Mouse (Mus musculus) megakaryocyte progenitor cell, adult 5-6 weeks (primary cell): Measurements from ENCODE around the gene Asgr2. TPM values are rescaled to one million over a fixed set of nuclear protein-coding genes. Genes with fewer than 3 reads are reported as not detected.
"Not testable (repeated sequence)": the region's sequence is repeated elsewhere in the genome, so short reads cannot be mapped to it uniquely, and the experiment has no call there.

Experiments used
- ATAC-seq: replicated peaks from 2 replicates; pipeline ENCODE4 v1.8.0; 2016; ENCODE audit warnings: mild to moderate bottlenecking, moderate TSS enrichment, inconsistent platforms; ENCODE audit not compliant: poor library complexity
- total RNA-seq, 2 experiments: library from RNA; stranded (forward) in 1 of 2; stranded (reverse) in 1 of 2; fragments of 157-497, 149-512 nt in 1 of 2; fragments of 200-1000 nt in 1 of 2; gene quantifications; 2 replicates each; pipeline versions ENCODE4 v1.2.3 to v1.2.4; 2015 to 2017

The Asgr2 gene
- total RNA-seq, 2 experiments from 2014 or later = 0.62 TPM; not detected in 1

- no peak for ATAC-seq
Observed at GRCm38 (mm10) chr11:70080803-70081590, 11.4 kb upstream of the Asgr2 start.

GRCm38 (mm10) chr11:70084563-70084962, 7.9 kb upstream of the Asgr2 start:
- peak; percentile 69 for ATAC-seq

DNA sequence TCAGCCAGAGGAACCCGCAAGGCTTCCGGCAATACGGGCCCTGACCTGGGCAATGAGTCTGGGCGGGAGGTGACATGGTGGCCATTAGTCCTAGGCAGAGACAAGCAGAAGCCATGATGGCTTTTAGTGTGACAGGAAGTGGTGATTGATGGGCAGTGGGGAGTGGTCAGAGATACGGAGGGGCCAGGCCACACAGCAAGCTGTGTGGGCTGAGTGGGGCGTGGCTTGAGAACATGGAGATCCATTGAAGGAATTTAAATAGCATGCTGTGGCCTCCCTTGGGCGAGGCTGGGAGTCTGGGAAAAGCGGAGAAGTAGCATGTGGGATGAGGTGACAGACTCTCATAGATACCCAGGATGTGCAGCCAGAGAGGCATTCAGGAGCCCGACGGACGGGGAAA, 5.0 kb downstream of the Asgr2 start:
- ATAC-seq = no peak

- no peak for ATAC-seq
Observed at GRCm38 (mm10) chr11:70099102-70099501, 6.7 kb downstream of the Asgr2 start.

GRCm38 (mm10) chr11:70099809-70100208, 7.4 kb downstream of the Asgr2 start:
- no peak for ATAC-seq

- ATAC-seq = no peak
Observed at GRCm38 (mm10) chr11:70103701-70104315, 11.4 kb downstream of the Asgr2 start.

DNA sequence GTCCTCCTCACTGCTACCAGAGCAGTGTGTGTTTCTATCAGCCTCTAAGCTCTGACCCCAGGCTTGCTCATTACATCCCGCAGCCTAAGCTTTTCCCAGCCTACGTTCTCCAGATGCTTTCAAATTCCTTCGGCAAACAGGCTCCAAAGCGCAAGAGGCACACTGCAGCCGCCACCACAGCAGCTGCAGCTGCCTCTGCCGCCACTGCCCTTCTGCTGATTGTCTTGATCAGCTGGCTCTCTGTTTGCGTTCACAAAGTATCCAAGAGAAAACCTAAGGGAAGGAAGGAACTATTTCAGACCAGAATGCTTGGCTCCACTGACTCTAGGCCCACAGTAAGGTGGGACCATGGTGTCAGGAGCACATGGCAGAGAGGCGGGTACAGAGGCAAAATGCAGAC, 14.6 kb downstream of the Asgr2 start:
- ATAC-seq = no peak

GRCm38 (mm10) chr11:70110146-70110545, 17.7 kb downstream of the Asgr2 start:
- ATAC-seq = peak; percentile 76

DNA sequence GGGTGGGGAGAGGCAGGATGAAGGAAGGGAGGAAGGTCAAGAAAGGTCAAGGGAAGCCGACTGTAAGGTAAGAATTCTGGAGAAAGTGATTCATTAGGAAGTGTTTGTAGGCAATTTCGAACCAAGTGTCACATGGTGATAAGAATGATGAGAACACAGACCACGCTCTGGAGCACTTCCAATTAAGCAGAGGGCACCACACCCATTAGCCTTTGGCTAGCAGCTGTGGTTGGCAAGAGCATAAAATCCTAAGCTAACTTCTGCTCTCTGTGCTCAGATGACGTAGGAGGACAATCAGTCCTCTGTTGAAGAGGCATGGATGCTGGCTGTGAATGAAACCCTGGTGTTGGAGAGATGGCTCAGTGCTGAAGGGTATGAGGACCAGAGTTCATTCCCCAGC, 22.1 kb downstream of the Asgr2 start:
- ATAC-seq = peak; percentile 58

DNA sequence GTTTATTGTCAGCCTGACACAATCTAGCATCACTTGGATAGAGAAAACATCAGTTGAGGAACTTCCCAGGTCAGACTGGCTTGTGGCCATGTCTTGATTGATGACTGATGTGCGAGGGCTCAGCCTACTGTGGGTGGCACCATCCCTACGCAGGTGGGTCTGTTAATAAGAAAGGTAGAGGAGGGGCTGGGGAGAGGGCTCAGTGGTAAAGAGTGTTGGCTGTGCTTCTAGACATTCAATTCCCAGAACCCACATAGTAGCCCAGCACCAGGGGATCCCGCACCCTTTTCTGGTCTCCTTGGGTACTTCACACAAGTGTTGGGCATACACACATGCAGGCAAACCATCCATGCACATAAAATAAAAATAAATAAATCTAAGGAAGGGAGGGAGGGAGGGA, 23.5 kb downstream of the Asgr2 start:
- ATAC-seq = no peak

GRCm38 (mm10) chr11:70129926-70130379, 37.5 kb downstream of the Asgr2 start, which contains the start of gene Mgl2:
TSS of gene Mgl2 (plus strand) at chr11:70130329.
- ATAC-seq = peak; percentile 86

DNA sequence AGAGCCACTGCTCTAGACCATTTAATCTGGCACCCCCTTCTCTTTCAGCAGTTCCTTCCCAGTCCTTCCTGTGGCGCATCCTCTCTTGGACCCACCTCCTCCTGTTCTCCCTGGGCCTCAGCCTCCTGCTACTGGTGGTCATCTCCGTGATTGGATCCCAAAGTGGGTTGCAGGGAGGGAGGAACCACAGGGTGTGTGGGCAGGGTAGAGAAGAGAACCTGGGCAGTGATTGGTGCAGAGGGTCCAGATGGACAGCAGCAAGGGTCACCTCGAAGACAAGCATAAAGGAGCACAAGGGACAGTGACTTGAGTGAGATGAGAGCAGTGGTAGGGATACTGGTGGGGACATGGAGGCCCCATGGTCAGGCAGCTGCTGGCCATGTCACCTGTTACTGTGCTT, 42.6 kb downstream of the Asgr2 start:
- ATAC-seq = not testable (repeated sequence)

DNA sequence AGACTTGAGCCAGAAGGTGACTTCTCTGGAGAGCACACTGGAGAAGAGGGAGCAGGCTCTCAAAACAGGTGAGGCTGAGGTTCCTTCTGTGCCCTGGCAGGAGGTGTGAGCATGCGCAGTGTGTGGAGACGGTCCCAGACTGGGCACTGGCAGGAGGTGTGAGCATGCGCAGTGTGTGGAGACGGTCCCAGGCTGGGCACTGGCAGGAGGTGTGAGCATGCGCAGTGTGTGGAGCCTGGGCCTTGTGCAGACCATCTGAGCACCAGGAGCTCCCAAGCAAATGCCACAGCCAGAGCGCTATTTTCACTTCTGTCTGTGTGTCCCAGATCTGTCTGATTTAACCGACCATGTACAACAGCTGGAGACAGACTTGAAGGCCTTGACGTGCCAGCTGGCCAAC, 43.5 kb downstream of the Asgr2 start:
- not testable (repeated sequence) for ATAC-seq

DNA sequence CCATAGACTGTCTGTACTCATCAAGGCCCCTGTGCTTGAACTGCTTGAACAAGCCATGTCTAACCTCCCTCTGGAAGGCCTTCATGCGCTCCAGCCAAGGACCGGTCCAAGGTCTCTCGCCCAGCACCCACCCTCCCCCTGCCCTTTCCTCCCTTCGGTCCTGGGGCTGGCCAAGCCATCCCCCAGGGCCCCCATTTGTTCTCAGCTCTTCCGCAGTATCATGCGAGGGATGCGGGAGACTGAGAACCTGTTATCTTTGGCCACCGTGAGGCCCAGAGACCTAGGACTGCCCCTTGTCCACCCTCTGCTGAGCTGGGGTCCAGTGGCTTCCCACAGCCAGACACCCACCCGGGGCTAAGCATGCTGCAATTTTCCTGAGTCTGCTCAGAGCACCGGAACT, 46.7 kb downstream of the Asgr2 start:
- ATAC-seq = no peak

GRCm38 (mm10) chr11:70151072-70151471, 58.6 kb downstream of the Asgr2 start:
- peak; percentile 65 for ATAC-seq

Other genes with a start within 250 kb of the Asgr2 start
- gene Plscr3, start 246.3 kb upstream of the Asgr2 start, total RNA-seq (2015) = 60.6 and 62.2 TPM in 2 replicates
- 29.1 and 32.9 TPM in 2 replicates for gene Plscr3, start 246.3 kb upstream of the Asgr2 start, total RNA-seq (2017)
- 0.32 TPM in 1 of 2 replicates, not detected in the other for gene Tnk1, start 233.9 kb upstream of the Asgr2 start, total RNA-seq (2015)
- gene Tnk1, start 233.9 kb upstream of the Asgr2 start, total RNA-seq (2017) = 0.54 TPM in 1 of 2 replicates, not detected in the other
- not detected in 2 replicates for gene Tmem95, start 214.6 kb upstream of the Asgr2 start, total RNA-seq (2015)
- gene Tmem95, start 214.6 kb upstream of the Asgr2 start, total RNA-seq (2017) = not detected in 2 replicates
- 1.1 and 2.3 TPM in 2 replicates for gene Kctd11, start 211.2 kb upstream of the Asgr2 start, total RNA-seq (2015)
- 0.88 and 1.9 TPM in 2 replicates for gene Kctd11, start 211.2 kb upstream of the Asgr2 start, total RNA-seq (2017)
- 23.6 and 24.7 TPM in 2 replicates for gene Acap1, start 197.1 kb upstream of the Asgr2 start, total RNA-seq (2015)
- gene Acap1, start 197.1 kb upstream of the Asgr2 start, total RNA-seq (2017) = 59.2 and 67.5 TPM in 2 replicates
- 1.9 and 3.0 TPM in 2 replicates for gene 2810408A11Rik, start 191.7 kb upstream of the Asgr2 start, total RNA-seq (2015)
- gene 2810408A11Rik, start 191.7 kb upstream of the Asgr2 start, total RNA-seq (2017) = 1.7 and 6.6 TPM in 2 replicates
- 9.5 and 11.0 TPM in 2 replicates for gene Neurl4, start 191.6 kb upstream of the Asgr2 start, total RNA-seq (2015)
- gene Neurl4, start 191.6 kb upstream of the Asgr2 start, total RNA-seq (2017) = 20.2 and 21.6 TPM in 2 replicates
- gene Gps2, start 178.8 kb upstream of the Asgr2 start, total RNA-seq (2015) = 106 and 114 TPM in 2 replicates
- gene Gps2, start 178.8 kb upstream of the Asgr2 start, total RNA-seq (2017) = 46.2 and 56.3 TPM in 2 replicates
- gene Eif5a, start 170.7 kb upstream of the Asgr2 start, total RNA-seq (2015) = 1,355 and 1,412 TPM in 2 replicates
- gene Eif5a, start 170.7 kb upstream of the Asgr2 start, total RNA-seq (2017) = 1,221 and 1,257 TPM in 2 replicates
- 0.32 TPM in 1 of 2 replicates, not detected in the other for gene Ybx2, start 156.8 kb upstream of the Asgr2 start, total RNA-seq (2015)
- not detected in 2 replicates for gene Ybx2, start 156.8 kb upstream of the Asgr2 start, total RNA-seq (2017)
- 0.22 TPM in 1 of 2 replicates, not detected in the other for gene Slc2a4, start 144.5 kb upstream of the Asgr2 start, total RNA-seq (2015)
- gene Slc2a4, start 144.5 kb upstream of the Asgr2 start, total RNA-seq (2017) = not detected in 2 replicates
- gene Cldn7, start 127.9 kb upstream of the Asgr2 start, total RNA-seq (2015) = not detected in 2 replicates
- not detected in 2 replicates for gene Cldn7, start 127.9 kb upstream of the Asgr2 start, total RNA-seq (2017)
- 131 and 135 TPM in 2 replicates for gene Ctdnep1, start 111.5 kb upstream of the Asgr2 start, total RNA-seq (2015)
- 28.7 and 33.7 TPM in 2 replicates for gene Ctdnep1, start 111.5 kb upstream of the Asgr2 start, total RNA-seq (2017)
- gene Elp5, start 110.1 kb upstream of the Asgr2 start, total RNA-seq (2015) = 110 and 129 TPM in 2 replicates
- 57.5 and 66.1 TPM in 2 replicates for gene Elp5, start 110.1 kb upstream of the Asgr2 start, total RNA-seq (2017)
- 387 and 444 TPM in 2 replicates for gene Gabarap, start 101.5 kb upstream of the Asgr2 start, total RNA-seq (2015)
- 242 and 274 TPM in 2 replicates for gene Gabarap, start 101.5 kb upstream of the Asgr2 start, total RNA-seq (2017)
- gene Phf23, start 96.9 kb upstream of the Asgr2 start, total RNA-seq (2015) = 34.5 and 37.9 TPM in 2 replicates
- gene Phf23, start 96.9 kb upstream of the Asgr2 start, total RNA-seq (2017) = 31.7 and 40.0 TPM in 2 replicates
- gene Dvl2, start 92.0 kb upstream of the Asgr2 start, total RNA-seq (2015) = 9.5 and 9.8 TPM in 2 replicates
- 9.5 and 14.7 TPM in 2 replicates for gene Dvl2, start 92.0 kb upstream of the Asgr2 start, total RNA-seq (2017)
- gene Acadvl, start 77.2 kb upstream of the Asgr2 start, total RNA-seq (2015) = 28.7 and 45.7 TPM in 2 replicates
- gene Acadvl, start 77.2 kb upstream of the Asgr2 start, total RNA-seq (2017) = 43.6 and 49.1 TPM in 2 replicates
- 5.8 and 6.7 TPM in 2 replicates for gene Dlg4, start 75.7 kb upstream of the Asgr2 start, total RNA-seq (2015)
- 3.8 and 4.1 TPM in 2 replicates for gene Dlg4, start 75.7 kb upstream of the Asgr2 start, total RNA-seq (2017)
- not detected in 2 replicates for gene Asgr1, start 38.6 kb upstream of the Asgr2 start, total RNA-seq (2015)
- gene Asgr1, start 38.6 kb upstream of the Asgr2 start, total RNA-seq (2017) = not detected in 2 replicates
- 25.7 and 30.7 TPM in 2 replicates for gene Mgl2, start 37.7 kb downstream of the Asgr2 start, total RNA-seq (2015)
- 29.3 and 36.6 TPM in 2 replicates for gene Mgl2, start 37.7 kb downstream of the Asgr2 start, total RNA-seq (2017)
- 4.4 and 6.0 TPM in 2 replicates for gene Clec10a, start 63.6 kb downstream of the Asgr2 start, total RNA-seq (2015)
- 7.4 and 7.5 TPM in 2 replicates for gene Clec10a, start 63.6 kb downstream of the Asgr2 start, total RNA-seq (2017)
- gene Slc16a11, start 120.1 kb downstream of the Asgr2 start, total RNA-seq (2015) = not detected in 2 replicates
- not detected in 2 replicates for gene Slc16a11, start 120.1 kb downstream of the Asgr2 start, total RNA-seq (2017)
- gene Slc16a13, start 128.4 kb downstream of the Asgr2 start, total RNA-seq (2015) = 4.4 and 7.0 TPM in 2 replicates
- gene Slc16a13, start 128.4 kb downstream of the Asgr2 start, total RNA-seq (2017) = 2.5 and 4.6 TPM in 2 replicates
- gene Bcl6b, start 137.2 kb downstream of the Asgr2 start, total RNA-seq (2015) = 0.17 TPM in 1 of 2 replicates, not detected in the other
- not detected in 2 replicates for gene Bcl6b, start 137.2 kb downstream of the Asgr2 start, total RNA-seq (2017)
- gene 0610010K14Rik, start 145.3 kb downstream of the Asgr2 start, total RNA-seq (2015) = 73.4 and 77.3 TPM in 2 replicates
- gene 0610010K14Rik, start 145.3 kb downstream of the Asgr2 start, total RNA-seq (2017) = 24.4 and 31.2 TPM in 2 replicates
- 3.4 and 4.1 TPM in 2 replicates for gene Gm21988, start 147.2 kb downstream of the Asgr2 start, total RNA-seq (2015)
- gene Gm21988, start 147.2 kb downstream of the Asgr2 start, total RNA-seq (2017) = 0.10 and 2.4 TPM in 2 replicates
- gene Rnasek, start 147.2 kb downstream of the Asgr2 start, total RNA-seq (2015) = 134 and 151 TPM in 2 replicates
- 19.3 and 29.4 TPM in 2 replicates for gene Rnasek, start 147.2 kb downstream of the Asgr2 start, total RNA-seq (2017)
- gene Alox12, start 162.7 kb downstream of the Asgr2 start, total RNA-seq (2015) = 0.27 TPM in 1 of 2 replicates, not detected in the other
- gene Alox12, start 162.7 kb downstream of the Asgr2 start, total RNA-seq (2017) = not detected in 2 replicates
- 0.39 TPM in 1 of 2 replicates, not detected in the other for gene Alox12e, start 230.0 kb downstream of the Asgr2 start, total RNA-seq (2015)
- not detected in 2 replicates for gene Alox12e, start 230.0 kb downstream of the Asgr2 start, total RNA-seq (2017)